Mouse (Mus musculus) heart, adult 2 months (tissue): ENCODE results near the gene Armc2. TPM values are rescaled to one million over a fixed set of nuclear protein-coding genes. Genes with fewer than 3 reads are reported as not detected.

Source experiments
- DNase-seq, 2 experiments: peaks; one replicate each; pipeline ENCODE4 v3.0.0; 2021
- H3K27ac ChIP-seq: fragments of 200-600 bp; 2 replicates; pipeline ENCODE4 v1.8.1; 2022
- H3K27me3 ChIP-seq: fragments of 200-500 bp; 2 replicates; pipeline ENCODE4 v1.6.1; 2012; ENCODE audit warnings: mild to moderate bottlenecking, low read length, inconsistent platforms, mixed read lengths; ENCODE audit not compliant: control insufficient read depth, insufficient read depth
- H3K36me3 ChIP-seq: fragments of 200-500 bp; 2 replicates; pipeline ENCODE4 v1.6.1; 2012; ENCODE audit warnings: low read length, inconsistent platforms; ENCODE audit not compliant: control insufficient read depth, insufficient read depth
- H3K4me1 ChIP-seq: fragments of 200-500 bp; 2 replicates; pipeline ENCODE4 v1.6.1; 2011; ENCODE audit warnings: low read length; ENCODE audit not compliant: control insufficient read depth, insufficient read depth
- H3K4me3 ChIP-seq: fragments of 200-600 bp; 2 replicates; pipeline ENCODE4 v1.8.1; 2022
- H3K79me2 ChIP-seq: fragments of 200-500 bp; replicated peaks from 2 replicates; pipeline ENCODE4 v1.6.1; 2012; ENCODE audit warnings: mild to moderate bottlenecking, inconsistent platforms, low read length, moderate library complexity, mixed read lengths; ENCODE audit not compliant: control insufficient read depth, insufficient read depth
- H3K9ac ChIP-seq: fragments of 200-500 bp; 2 replicates; pipeline ENCODE4 v1.6.1; 2012; ENCODE audit warnings: low read depth, mild to moderate bottlenecking, control low read depth, inconsistent platforms, low read length, mixed read lengths
- CTCF ChIP-seq: fragments of 200-600 bp; IDR thresholded peaks from 2 replicates; pipeline ENCODE4 v1.8.1; 2022; ENCODE audit warnings: antibody characterized with exemption, mild to moderate bottlenecking, moderate library complexity
- EP300 ChIP-seq: fragments of 200-500 bp; IDR thresholded peaks from 2 replicates; pipeline ENCODE4 v1.6.1; 2011; ENCODE audit warnings: low read depth, low read length, control low read depth; ENCODE audit not compliant: insufficient read depth
- POLR2A ChIP-seq: fragments of 200-500 bp; IDR thresholded peaks from 2 replicates; pipeline ENCODE4 v1.6.1; 2011; ENCODE audit warnings: mild to moderate bottlenecking, low read depth, low read length, control low read depth; ENCODE audit not compliant: insufficient read depth
- WGBS: fragments of 180-500 bp; shearing (Covaris S2); methylation state at CpG from one replicate; pipeline ENCODE4 v1.1.7; 2018; 5-methylcytosine and 5-hydroxymethylcytosine counted together
- intact Hi-C: fragments of 180-260 bp; cut with DNase I; formaldehyde crosslinking; loops from one replicate; pipeline ENCODE4 v1.15.1; 2025
- long read RNA-seq: library from polyadenylated mRNA; stranded (forward); transcript quantifications from one replicate; pipeline ENCODE4 v2.0.0, GENCODE M21; 2021
- polyA plus RNA-seq: library from polyadenylated mRNA; depleted of rRNA; stranded (reverse); fragments of >200 nt; gene quantifications from 2 replicates; pipeline ENCODE4 v1.2.3, GENCODE M21; 2012; rRNA removed
- total RNA-seq, 2 experiments: library from RNA; stranded (reverse); gene quantifications; 2 replicates each; pipeline ENCODE4 v1.2.3; 2021

The Armc2 gene
- total RNA-seq (10 to 100 TPM; 16.7 to 22.8 TPM), polyA plus RNA-seq (6.4 and 7.1 TPM in 2 replicates)
- long read RNA-seq, partial matches to known transcripts = 6 of 49 reads
- long read RNA-seq, other reads (novel, unspliced or antisense) = 43 of 49 reads

- Histone ChIP-seq H3K9ac (peak within 1 kb of the TSS; percentile 64), H3K4me3 (peak within 1 kb of the TSS; percentile 50), H3K27ac (peak within 1 kb of the TSS; percentile 38; the same call in 1 of the 2 replicates), H3K27me3 (no peaks in the 10 kb centered on the region; the same call in 1 of the 2 replicates), H3K79me2 (no peaks in the 10 kb centered on the region), H3K36me3 (no peaks in the 10 kb centered on the region), H3K4me1 (peaks cover 3% of the 10 kb centered on the region)
- DNase-seq = peak; percentile 80 to 82
- intact Hi-C loops = no loop called here
- TF ChIP-seq POLR2A = peak; percentile 79
- TF ChIP-seq EP300 = no peak
- no peak for TF ChIP-seq CTCF
- WGBS = 3% methylated on average over 58 of the region's 58 CpGs
Observed at GRCm38 (mm10) chr10:42018016-42018949, at the start of gene Armc2. Armc2 (minus strand) TSS chr10:42018442.

GRCm38 (mm10) chr10:42064446-42064845 is 46.2 kb upstream of the Armc2 start:
- 67% methylated on average over 5 of the region's 5 CpGs for WGBS
- Histone ChIP-seq H3K27ac (no peak overlapping the region), H3K36me3 (no peaks in the 10 kb centered on the region), H3K4me3 (no peak overlapping the region), H3K9ac (no peak overlapping the region), H3K4me1 (no peaks in the 10 kb centered on the region), H3K79me2 (no peaks in the 10 kb centered on the region), H3K27me3 (no peaks in the 10 kb centered on the region)
- intact Hi-C loops = no loop called here
- TF ChIP-seq POLR2A (no peak), CTCF (no peak), EP300 (no peak)
- DNase-seq = no peak

GRCm38 (mm10) chr10:42059522-42059921 is 41.3 kb upstream of the Armc2 start:
- WGBS = 98% methylated on average over 8 of the region's 8 CpGs
- no peak overlapping the region for H3K27ac ChIP-seq
- H3K27me3 ChIP-seq = no peaks in the 10 kb centered on the region
- no peak for TF ChIP-seq EP300
- TF ChIP-seq CTCF = no peak
- no peak for TF ChIP-seq POLR2A
- no peak for DNase-seq
- no peak overlapping the region for H3K4me3 ChIP-seq
- H3K4me1 ChIP-seq = peaks cover 1% of the 10 kb centered on the region; the same call in 1 of the 2 replicates
- H3K36me3 ChIP-seq = no peaks in the 10 kb centered on the region
- H3K9ac ChIP-seq = no peak overlapping the region
- intact Hi-C loops = no loop called here
- H3K79me2 ChIP-seq = no peaks in the 10 kb centered on the region

- intact Hi-C loops = no loop called here
- DNase-seq = no peak
- no peak overlapping the region for H3K9ac ChIP-seq
- no peaks in the 10 kb centered on the region for H3K36me3 ChIP-seq
- H3K4me1 ChIP-seq = peaks cover 1% of the 10 kb centered on the region; the same call in 1 of the 2 replicates
- no peaks in the 10 kb centered on the region for H3K27me3 ChIP-seq
- TF ChIP-seq CTCF = no peak
- TF ChIP-seq EP300 = no peak
- TF ChIP-seq POLR2A = no peak
- peak overlapping the region; percentile 23; the same call in 1 of the 2 replicates for H3K27ac ChIP-seq
- peak overlapping the region; percentile 20; the same call in 1 of the 2 replicates for H3K4me3 ChIP-seq
- H3K79me2 ChIP-seq = no peaks in the 10 kb centered on the region
- 44% methylated on average over 12 of the region's 12 CpGs for WGBS
Observed at GRCm38 (mm10) chr10:42057746-42058145, 39.5 kb upstream of the Armc2 start.

GRCm38 (mm10) chr10:42057231-42057601 is 39.0 kb upstream of the Armc2 start:
- Histone ChIP-seq H3K27me3 (no peaks in the 10 kb centered on the region), H3K79me2 (no peaks in the 10 kb centered on the region), H3K27ac (peak overlapping the region; percentile 23; the same call in 1 of the 2 replicates), H3K4me1 (peaks cover 1% of the 10 kb centered on the region; the same call in 1 of the 2 replicates), H3K9ac (no peak overlapping the region), H3K36me3 (no peaks in the 10 kb centered on the region), H3K4me3 (peak overlapping the region; percentile 20; the same call in 1 of the 2 replicates)
- no peak for TF ChIP-seq POLR2A
- no peak for TF ChIP-seq EP300
- TF ChIP-seq CTCF = no peak
- intact Hi-C loops = no loop called here
- WGBS = 31% methylated on average over 11 of the region's 11 CpGs
- peak; percentile 28 to 44 for DNase-seq

GRCm38 (mm10) chr10:42056486-42057230 is 38.4 kb upstream of the Armc2 start:
- no peak for DNase-seq
- no peak overlapping the region for H3K4me3 ChIP-seq
- H3K4me1 ChIP-seq = peaks cover 1% of the 10 kb centered on the region; the same call in 1 of the 2 replicates
- no peaks in the 10 kb centered on the region for H3K27me3 ChIP-seq
- H3K9ac ChIP-seq = no peak overlapping the region
- no peak overlapping the region for H3K27ac ChIP-seq
- no peaks in the 10 kb centered on the region for H3K36me3 ChIP-seq
- H3K79me2 ChIP-seq = no peaks in the 10 kb centered on the region
- WGBS = 89% methylated on average over 18 of the region's 18 CpGs
- intact Hi-C loops = no loop called here
- no peak for TF ChIP-seq EP300
- TF ChIP-seq POLR2A = no peak
- TF ChIP-seq CTCF = no peak
